Mouse (Mus musculus) MN1 (cell line): ENCODE data around the gene Plpp3.
"Not testable (repeated sequence)": the region's sequence is repeated elsewhere in the genome, so short reads cannot be mapped to it uniquely, and the experiment has no call there.

Experiments used
- DNase-seq: peaks from one replicate; pipeline ENCODE4 v3.0.0-alpha.2; 2016; ENCODE audit warnings: low spot score

Plpp3 gene

GRCm38 (mm10) chr4:105260385-105260784 lies 103.2 kb downstream of the Plpp3 start:
- DNase-seq: no peak

- DNase-seq: no peak
Observed at GRCm38 (mm10) chr4:105260893-105261769, 104.0 kb downstream of the Plpp3 start.

GRCm38 (mm10) chr4:105262358-105262757 lies 105.2 kb downstream of the Plpp3 start:
- DNase-seq: no peak

GRCm38 (mm10) chr4:105263600-105263999 lies 106.5 kb downstream of the Plpp3 start:
- no peak for DNase-seq

GRCm38 (mm10) chr4:105265041-105265440 lies 107.9 kb downstream of the Plpp3 start:
- DNase-seq: no peak

- DNase-seq: no peak
Observed at GRCm38 (mm10) chr4:105265678-105266077, 108.5 kb downstream of the Plpp3 start.

GRCm38 (mm10) chr4:105268202-105268730 lies 111.1 kb downstream of the Plpp3 start:
- no peak for DNase-seq

- not testable (repeated sequence) for DNase-seq
Observed at GRCm38 (mm10) chr4:105269398-105269797, 112.3 kb downstream of the Plpp3 start.

GRCm38 (mm10) chr4:105271166-105271565 lies 114.0 kb downstream of the Plpp3 start:
- no peak for DNase-seq

GRCm38 (mm10) chr4:105273034-105273433 lies 115.9 kb downstream of the Plpp3 start:
- DNase-seq: no peak

- DNase-seq: no peak
Observed at GRCm38 (mm10) chr4:105273486-105273885, 116.3 kb downstream of the Plpp3 start.

GRCm38 (mm10) chr4:105275616-105276015 lies 118.5 kb downstream of the Plpp3 start:
- no peak for DNase-seq

GRCm38 (mm10) chr4:105276062-105276795 lies 119.1 kb downstream of the Plpp3 start:
- no peak for DNase-seq

- no peak for DNase-seq
Observed at GRCm38 (mm10) chr4:105278161-105278560, 121.0 kb downstream of the Plpp3 start.

- no peak for DNase-seq
Observed at GRCm38 (mm10) chr4:105278571-105279410, 121.6 kb downstream of the Plpp3 start.

GRCm38 (mm10) chr4:105279806-105280205 lies 122.7 kb downstream of the Plpp3 start:
- no peak for DNase-seq

- no peak for DNase-seq
Observed at GRCm38 (mm10) chr4:105281751-105282231, 124.6 kb downstream of the Plpp3 start.
